Mouse (Mus musculus) midbrain, embryonic 12.5 days (tissue): Measurements from ENCODE around the gene Gnaq. TPM values are rescaled to one million over a fixed set of nuclear protein-coding genes. Genes with fewer than 3 reads are reported as not detected.
A peak's percentile ranks its signal among the peaks of the same experiment; 100 is the strongest.
"Not testable (repeated sequence)": the region's sequence is repeated elsewhere in the genome, so short reads cannot be mapped to it uniquely, and the experiment has no call there.

Source experiments
- ATAC-seq: fragments of 200-750 bp; cut with Nextera tagmentation; 2 replicates; pipeline ENCODE4 v1.8.0; 2017; ENCODE audit warnings: low read depth, moderate TSS enrichment, moderate library complexity; ENCODE audit not compliant: low FRiP score
- H3K27ac ChIP-seq: fragments of 300-500 bp; sonication (generic); replicated peaks from 2 replicates; pipeline ENCODE4 v1.5.1; 2016; ENCODE audit warnings: mild to moderate bottlenecking
- H3K27me3 ChIP-seq: fragments of 300-500 bp; sonication (generic); 2 replicates; pipeline ENCODE4 v1.6.1; 2016; ENCODE audit warnings: mild to moderate bottlenecking
- H3K36me3 ChIP-seq: fragments of 300-500 bp; sonication (generic); 2 replicates; pipeline ENCODE4 v1.6.1; 2016
- H3K4me1 ChIP-seq: fragments of 300-500 bp; sonication (generic); 2 replicates; pipeline ENCODE4 v1.6.1; 2016
- H3K4me2 ChIP-seq: fragments of 300-500 bp; sonication (generic); replicated peaks from 2 replicates; pipeline ENCODE4 v1.6.1; 2016; ENCODE audit warnings: mild to moderate bottlenecking, moderate library complexity
- H3K4me3 ChIP-seq: fragments of 300-500 bp; sonication (generic); 2 replicates; pipeline ENCODE4 v1.5.1; 2016; ENCODE audit warnings: mild to moderate bottlenecking
- H3K9ac ChIP-seq: fragments of 300-500 bp; sonication (generic); replicated peaks from 2 replicates; pipeline ENCODE4 v1.6.1; 2016; ENCODE audit warnings: mild to moderate bottlenecking, moderate library complexity
- H3K9me3 ChIP-seq: fragments of 300-500 bp; sonication (generic); 2 replicates; pipeline ENCODE4 v1.6.1; 2016; ENCODE audit warnings: mild to moderate bottlenecking
- WGBS: fragments of 180-500 bp; shearing (Covaris S2); methylation state at CpG from one replicate; pipeline ENCODE4 v1.1.7; 2016; 5-methylcytosine and 5-hydroxymethylcytosine counted together
- polyA plus RNA-seq: library from polyadenylated mRNA; unstranded; fragments of >200 nt; fragmentation: Nextera tagmentation; extraction: Ambion mirVana; gene quantifications from 2 replicates; pipeline ENCODE4 v1.2.1, GENCODE M21; 2016

The Gnaq gene
- 45.8 and 49.9 TPM in 2 replicates for polyA plus RNA-seq

DNA sequence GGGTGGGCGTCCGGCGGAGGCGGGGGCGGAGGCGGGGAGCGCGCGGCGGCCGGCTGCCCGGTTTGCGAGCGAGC, at the start of gene Gnaq:
Gnaq (plus strand) TSS at position 41 of the 74 bp plus-strand sequence.
- Histone ChIP-seq H3K4me3 (peak within 1 kb of the TSS; percentile 96), H3K4me1 (peaks cover 30% of the 10 kb centered on the region), H3K9me3 (no peaks in the 10 kb centered on the region), H3K4me2 (peak within 1 kb of the TSS; percentile 62), H3K27me3 (no peaks in the 10 kb centered on the region), H3K27ac (peak within 1 kb of the TSS; percentile 99), H3K36me3 (no peaks in the 10 kb centered on the region), H3K9ac (peak within 1 kb of the TSS; percentile 99)
- 0% methylated on average over 10 of the region's 14 CpGs for WGBS
- ATAC-seq: no peak

DNA sequence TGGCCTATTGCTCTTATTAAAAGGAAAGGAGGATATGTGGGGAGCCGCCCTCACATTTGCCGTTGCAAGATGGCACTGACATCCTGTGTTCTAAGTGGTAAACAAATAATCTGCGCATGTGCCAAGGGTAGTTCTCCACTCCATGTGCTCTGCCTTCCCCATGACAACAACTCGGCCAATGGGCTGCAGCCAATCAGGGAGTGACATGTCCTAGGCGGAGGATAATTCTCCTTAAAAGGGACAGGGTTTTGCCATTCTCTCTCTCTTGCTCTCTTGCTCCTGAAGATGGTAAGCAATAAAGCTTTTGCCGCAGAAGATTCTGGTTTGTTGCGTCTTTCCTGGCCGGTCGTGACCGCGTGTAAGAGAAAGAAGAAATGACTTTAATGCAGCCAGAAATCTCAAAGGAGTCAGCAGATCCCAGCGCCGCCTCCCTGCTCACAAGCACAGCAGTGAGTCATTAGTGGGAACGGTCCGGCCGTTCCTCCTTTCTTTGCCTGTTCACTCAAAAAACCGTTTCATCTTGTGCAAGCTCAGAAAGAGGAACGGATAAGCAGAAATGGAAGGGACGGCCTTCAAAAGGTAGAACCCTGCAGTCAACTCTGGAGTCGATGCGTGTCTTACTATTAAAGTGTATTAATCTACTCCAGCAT, 48.5 kb upstream of the Gnaq start:
- WGBS: 94% methylated on average over 21 of the region's 21 CpGs
- H3K36me3 ChIP-seq, H3K9ac ChIP-seq, H3K4me2 ChIP-seq, ATAC-seq, H3K9me3 ChIP-seq, H3K27me3 ChIP-seq, H3K27ac ChIP-seq, H3K4me3 ChIP-seq, H3K4me1 ChIP-seq: not testable (repeated sequence)

DNA sequence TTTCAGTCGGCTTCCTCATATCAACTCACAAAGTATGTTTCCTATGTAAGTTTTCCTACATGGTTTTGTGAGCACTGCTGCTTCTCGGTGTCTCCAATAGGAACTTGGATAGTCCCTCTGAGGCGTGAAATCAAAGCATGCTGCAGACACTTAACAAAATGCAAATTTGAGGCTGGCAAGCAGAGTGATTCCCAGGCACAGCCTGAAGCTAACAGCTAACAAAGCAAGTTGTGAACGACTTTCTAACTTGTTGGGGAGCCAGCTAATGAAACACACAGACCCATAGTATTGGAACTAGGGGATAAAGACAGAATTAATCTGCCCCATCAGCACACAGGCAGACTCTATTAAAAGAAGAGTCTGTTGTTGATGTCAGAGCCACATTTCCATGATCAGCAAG, 47.4 kb upstream of the Gnaq start:
- Histone ChIP-seq H3K36me3 (no peaks in the 10 kb centered on the region), H3K4me3 (no peak overlapping the region), H3K27me3 (no peaks in the 10 kb centered on the region), H3K27ac (no peak overlapping the region), H3K9me3 (no peaks in the 10 kb centered on the region), H3K4me1 (no peaks in the 10 kb centered on the region), H3K9ac (no peak overlapping the region), H3K4me2 (no peak overlapping the region)
- 61% methylated on average over 4 of the region's 4 CpGs for WGBS
- ATAC-seq: no peak

DNA sequence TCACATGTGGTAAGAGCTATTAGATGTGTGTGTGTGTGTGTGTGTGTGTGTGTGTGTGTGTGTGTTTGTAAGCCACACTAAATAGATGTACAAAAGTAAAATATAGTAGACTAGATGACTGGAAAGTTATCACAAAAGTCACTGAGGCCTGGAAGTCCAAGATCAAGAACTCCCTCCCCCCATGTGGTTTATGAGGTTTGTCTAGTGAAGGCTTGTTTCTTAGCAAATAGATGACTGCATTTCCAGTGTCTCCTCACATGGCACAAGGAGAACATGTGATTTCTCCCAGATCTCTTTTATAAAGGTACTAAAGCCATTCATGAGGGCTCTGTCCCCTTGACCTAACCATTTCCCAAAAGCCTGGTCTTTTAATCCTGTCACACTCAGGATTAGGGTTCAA, 46.5 kb upstream of the Gnaq start:
- no peak for ATAC-seq
- no peak overlapping the region for H3K27ac ChIP-seq
- no peak overlapping the region for H3K4me2 ChIP-seq
- no peaks in the 10 kb centered on the region for H3K9me3 ChIP-seq
- H3K36me3 ChIP-seq: no peaks in the 10 kb centered on the region
- H3K4me3 ChIP-seq: no peak overlapping the region
- no peaks in the 10 kb centered on the region for H3K27me3 ChIP-seq
- no peaks in the 10 kb centered on the region for H3K4me1 ChIP-seq
- H3K9ac ChIP-seq: no peak overlapping the region

DNA sequence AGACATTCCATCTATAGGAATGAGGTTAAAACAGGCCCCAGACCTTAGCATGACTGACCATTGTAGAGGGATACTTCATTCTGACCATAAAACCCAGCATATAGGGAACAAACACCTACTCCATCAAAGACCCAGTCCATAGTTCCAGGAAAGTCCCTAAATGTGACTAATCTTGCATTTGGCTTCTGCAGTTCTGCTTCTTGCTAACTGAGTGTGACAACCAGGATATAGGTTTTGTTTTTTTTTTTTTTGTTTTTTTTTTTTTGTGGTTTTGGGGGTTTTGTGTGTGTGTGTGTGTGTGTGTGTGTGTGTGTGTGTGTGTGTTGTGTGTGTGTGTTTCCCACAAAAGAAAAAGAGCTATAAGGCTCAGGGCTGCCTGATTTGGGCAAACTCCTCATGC, 46.0 kb upstream of the Gnaq start:
- Histone ChIP-seq H3K27me3 (no peaks in the 10 kb centered on the region), H3K9ac (no peak overlapping the region), H3K9me3 (no peaks in the 10 kb centered on the region), H3K4me2 (no peak overlapping the region), H3K36me3 (no peaks in the 10 kb centered on the region), H3K4me3 (no peak overlapping the region), H3K27ac (no peak overlapping the region), H3K4me1 (no peaks in the 10 kb centered on the region)
- no peak for ATAC-seq

DNA sequence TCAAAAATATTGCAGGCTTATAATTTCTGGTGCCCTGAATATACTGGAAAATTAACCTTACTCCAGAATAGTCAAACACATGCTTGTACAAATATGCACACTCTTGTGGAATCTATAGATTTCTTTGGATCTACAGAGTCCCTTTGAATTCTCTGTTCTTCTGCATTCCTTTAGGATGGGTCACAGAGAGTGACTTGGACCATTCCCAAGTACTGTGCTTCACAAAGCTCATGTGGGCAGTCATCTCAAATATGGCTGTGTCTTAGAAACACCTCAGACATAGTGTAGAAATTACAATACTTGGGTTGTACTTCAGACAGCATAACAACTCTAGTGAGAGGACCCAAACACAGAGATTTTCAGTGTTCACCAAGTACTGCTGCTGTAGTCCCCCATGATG, 45.2 kb upstream of the Gnaq start:
- no peak for ATAC-seq
- Histone ChIP-seq H3K9me3 (no peaks in the 10 kb centered on the region), H3K4me3 (no peak overlapping the region), H3K27me3 (no peaks in the 10 kb centered on the region), H3K27ac (no peak overlapping the region), H3K9ac (no peak overlapping the region), H3K4me2 (no peak overlapping the region), H3K36me3 (no peaks in the 10 kb centered on the region), H3K4me1 (no peaks in the 10 kb centered on the region)

DNA sequence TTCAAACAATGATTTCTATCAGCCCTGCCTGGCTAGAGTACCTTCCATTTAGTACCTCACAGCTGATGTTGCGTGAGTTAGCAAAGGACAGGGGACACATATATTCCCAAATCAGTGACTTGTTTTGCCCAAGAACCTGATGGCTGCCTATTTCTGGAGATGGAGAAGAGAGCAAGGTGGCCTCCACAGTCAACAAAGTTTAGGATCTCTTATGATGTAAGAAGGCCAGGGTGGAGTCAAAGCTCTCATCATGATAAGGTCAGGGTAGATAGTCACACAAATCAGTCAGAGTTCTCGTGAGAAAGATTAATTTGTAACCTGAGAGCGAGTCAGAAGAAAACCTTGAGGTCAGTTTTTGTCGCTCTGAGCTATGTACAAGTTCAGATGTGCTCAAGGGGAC, 39.0 kb upstream of the Gnaq start:
- no peak for ATAC-seq

DNA sequence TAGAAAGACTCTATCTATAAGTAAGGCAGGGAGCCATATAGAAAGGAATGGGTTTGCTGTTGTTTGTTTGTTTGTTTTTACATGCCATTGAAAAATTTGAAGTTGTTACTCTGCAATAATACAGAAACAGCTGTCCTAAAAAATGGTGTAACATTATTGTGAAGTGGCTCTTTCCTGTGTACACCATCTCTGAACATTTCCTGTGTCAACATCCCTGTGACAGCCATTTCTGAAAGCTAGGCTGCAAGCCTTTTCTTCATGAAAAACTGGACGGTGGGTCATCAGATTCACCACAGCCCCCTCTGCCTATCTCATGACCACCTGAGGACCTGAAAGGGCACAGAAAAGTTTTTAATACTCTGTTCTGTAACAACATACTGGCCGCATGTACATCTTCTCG, 22.7 kb upstream of the Gnaq start:
- no peak for ATAC-seq
- Histone ChIP-seq H3K4me1 (no peaks in the 10 kb centered on the region), H3K27ac (no peak overlapping the region), H3K9ac (no peak overlapping the region), H3K36me3 (no peaks in the 10 kb centered on the region), H3K4me2 (no peak overlapping the region), H3K4me3 (no peak overlapping the region), H3K9me3 (no peaks in the 10 kb centered on the region), H3K27me3 (no peaks in the 10 kb centered on the region)
- 85% methylated on average over 3 of the region's 3 CpGs for WGBS

More for the DNA sequence above, 39.0 kb upstream of the Gnaq start:
- H3K36me3 ChIP-seq: no peaks in the 10 kb centered on the region
- H3K9me3 ChIP-seq: peaks cover 4% of the 10 kb centered on the region; the same call in 1 of the 2 replicates
- H3K4me1 ChIP-seq: no peaks in the 10 kb centered on the region
- no peak overlapping the region for H3K4me3 ChIP-seq
- H3K27me3 ChIP-seq: no peaks in the 10 kb centered on the region
- no peak overlapping the region for H3K4me2 ChIP-seq
- no peak overlapping the region for H3K9ac ChIP-seq
- H3K27ac ChIP-seq: no peak overlapping the region
- 81% methylated on average over 4 of the region's 4 CpGs for WGBS

DNA sequence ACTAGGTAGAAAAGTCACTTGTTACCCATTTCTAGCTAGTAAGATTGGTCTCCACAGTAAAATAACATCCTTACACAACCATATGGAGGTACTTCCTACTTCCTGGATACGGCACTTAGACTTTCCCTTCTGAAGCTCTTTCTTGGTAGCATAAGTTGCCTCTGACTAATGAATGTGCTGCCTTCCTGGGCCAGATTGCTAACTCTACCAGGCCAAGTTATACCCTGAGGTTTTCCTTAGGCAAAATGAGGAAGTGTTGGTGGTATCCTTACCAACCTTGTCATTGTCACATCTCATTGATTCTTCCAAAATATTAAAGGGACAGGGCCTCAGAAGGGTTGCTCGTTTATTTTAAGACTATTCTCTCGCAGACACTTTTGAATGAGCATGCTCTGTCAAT, 22.0 kb upstream of the Gnaq start:
- H3K36me3 ChIP-seq: no peaks in the 10 kb centered on the region
- H3K27ac ChIP-seq: no peak overlapping the region
- no peak overlapping the region for H3K4me2 ChIP-seq
- no peaks in the 10 kb centered on the region for H3K9me3 ChIP-seq
- H3K27me3 ChIP-seq: no peaks in the 10 kb centered on the region
- WGBS: 85% methylated on average over 3 of the region's 3 CpGs
- H3K4me1 ChIP-seq: no peaks in the 10 kb centered on the region
- no peak overlapping the region for H3K4me3 ChIP-seq
- no peak for ATAC-seq
- no peak overlapping the region for H3K9ac ChIP-seq

DNA sequence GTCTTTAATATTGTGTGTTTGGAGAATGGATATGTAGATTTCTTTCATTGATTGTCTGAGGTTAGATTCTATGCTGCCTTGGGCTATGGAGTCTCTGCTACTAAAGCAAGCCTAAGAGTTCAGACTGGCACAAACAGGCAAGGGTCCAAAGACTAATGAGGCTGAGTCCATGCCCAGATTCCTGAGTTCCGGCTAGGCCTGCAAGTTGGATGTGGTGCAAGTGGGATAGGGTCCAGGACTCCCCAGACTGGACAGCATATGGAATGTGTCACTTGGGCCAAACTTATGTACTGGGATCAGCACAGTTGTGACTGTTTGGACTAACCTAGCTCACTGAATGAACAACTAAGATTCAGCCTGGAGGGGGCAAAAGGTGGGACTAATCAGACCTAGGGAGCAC, 19.3 kb upstream of the Gnaq start:
- 96% methylated on average over 1 of the region's 1 CpGs for whole genome bisulfite sequencing
- Histone ChIP-seq H3K27me3 (no peaks in the 10 kb centered on the region), H3K9me3 (no peaks in the 10 kb centered on the region), H3K4me3 (no peak overlapping the region), H3K27ac (no peak overlapping the region), H3K9ac (no peak overlapping the region), H3K4me2 (no peak overlapping the region), H3K4me1 (no peaks in the 10 kb centered on the region), H3K36me3 (no peaks in the 10 kb centered on the region)
- ATAC-seq: no peak

DNA sequence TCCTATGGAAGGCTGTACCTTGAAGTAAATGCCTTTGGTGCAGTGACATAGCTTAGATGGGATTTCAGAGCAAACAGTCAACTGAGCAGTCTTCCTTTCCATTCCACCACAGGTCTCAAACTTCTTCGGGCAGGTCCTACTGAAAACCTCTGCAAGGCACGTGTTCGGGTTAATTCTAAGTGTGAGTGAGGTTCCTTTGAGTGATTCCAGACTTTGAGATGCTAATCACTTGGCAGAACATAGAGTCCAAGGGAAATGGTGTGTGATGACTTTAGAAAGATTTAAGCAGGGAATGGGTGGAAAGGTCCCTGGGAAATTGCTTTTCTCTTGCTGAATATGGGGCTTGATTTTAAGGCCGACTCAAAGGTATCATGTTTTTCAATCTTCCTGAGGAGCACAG, 14.2 kb upstream of the Gnaq start:
- no peak overlapping the region for H3K4me2 ChIP-seq
- ATAC-seq: no peak
- no peaks in the 10 kb centered on the region for H3K4me1 ChIP-seq
- no peaks in the 10 kb centered on the region for H3K27me3 ChIP-seq
- H3K4me3 ChIP-seq: no peak overlapping the region
- 78% methylated on average over 4 of the region's 4 CpGs for WGBS
- H3K9ac ChIP-seq: no peak overlapping the region
- no peaks in the 10 kb centered on the region for H3K9me3 ChIP-seq
- H3K36me3 ChIP-seq: no peaks in the 10 kb centered on the region
- no peak overlapping the region for H3K27ac ChIP-seq

DNA sequence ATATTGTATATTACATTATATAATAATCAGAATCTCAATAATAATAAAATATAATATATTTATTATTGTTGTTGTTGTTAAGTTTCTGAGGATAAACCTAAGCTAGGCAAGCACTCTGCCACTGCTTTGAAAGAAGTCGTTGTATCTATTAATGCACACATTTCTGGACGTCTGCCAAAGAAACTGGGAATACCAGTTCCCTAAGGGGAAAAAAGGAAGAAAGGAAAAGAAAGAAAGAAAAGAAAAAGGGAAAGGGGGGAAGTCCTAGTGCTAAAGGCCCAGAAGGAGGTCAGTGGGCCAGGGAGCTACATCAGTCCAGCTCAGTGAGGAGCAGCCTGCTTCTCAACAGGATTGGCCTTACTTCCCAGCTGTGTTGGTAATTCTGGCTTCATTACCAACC, 11.3 kb upstream of the Gnaq start:
- H3K27me3 ChIP-seq: no peaks in the 10 kb centered on the region
- no peak overlapping the region for H3K9ac ChIP-seq
- no peaks in the 10 kb centered on the region for H3K36me3 ChIP-seq
- H3K4me1 ChIP-seq: no peaks in the 10 kb centered on the region
- H3K9me3 ChIP-seq: no peaks in the 10 kb centered on the region
- WGBS: 74% methylated on average over 2 of the region's 2 CpGs
- ATAC-seq: no peak
- H3K4me2 ChIP-seq: no peak overlapping the region
- no peak overlapping the region for H3K27ac ChIP-seq
- no peak overlapping the region for H3K4me3 ChIP-seq

DNA sequence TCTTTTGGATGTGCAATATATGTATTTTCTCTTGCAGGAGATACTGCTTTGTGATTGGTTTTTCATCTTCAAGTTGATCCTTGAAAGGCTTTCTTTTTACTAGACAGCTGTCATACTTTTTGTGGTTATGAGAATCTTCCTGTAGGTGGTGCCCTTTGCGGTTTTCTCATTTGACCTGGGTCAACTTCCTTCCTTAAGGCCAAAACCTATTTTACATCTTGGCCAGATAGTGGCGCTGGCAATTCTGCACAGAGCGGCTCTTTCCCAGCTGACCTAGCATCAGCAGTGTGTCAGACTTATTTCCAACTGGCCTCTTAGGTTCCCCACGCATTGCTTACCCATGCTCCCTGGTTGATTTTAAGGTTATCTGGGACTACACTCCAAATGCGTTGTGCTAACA, 3.9 kb upstream of the Gnaq start:
- H3K27me3 ChIP-seq: no peaks in the 10 kb centered on the region
- no peaks in the 10 kb centered on the region for H3K36me3 ChIP-seq
- H3K4me3 ChIP-seq: no peak overlapping the region
- WGBS: 48% methylated on average over 5 of the region's 5 CpGs
- peaks cover 9% of the 10 kb centered on the region; the same call in 1 of the 2 replicates for H3K4me1 ChIP-seq
- no peak overlapping the region for H3K27ac ChIP-seq
- no peak for ATAC-seq
- H3K9me3 ChIP-seq: no peaks in the 10 kb centered on the region
- H3K4me2 ChIP-seq: no peak overlapping the region
- no peak overlapping the region for H3K9ac ChIP-seq
